12 mouse cellular contexts compared by ENCODE assay signal in the genomic region with DNA sequence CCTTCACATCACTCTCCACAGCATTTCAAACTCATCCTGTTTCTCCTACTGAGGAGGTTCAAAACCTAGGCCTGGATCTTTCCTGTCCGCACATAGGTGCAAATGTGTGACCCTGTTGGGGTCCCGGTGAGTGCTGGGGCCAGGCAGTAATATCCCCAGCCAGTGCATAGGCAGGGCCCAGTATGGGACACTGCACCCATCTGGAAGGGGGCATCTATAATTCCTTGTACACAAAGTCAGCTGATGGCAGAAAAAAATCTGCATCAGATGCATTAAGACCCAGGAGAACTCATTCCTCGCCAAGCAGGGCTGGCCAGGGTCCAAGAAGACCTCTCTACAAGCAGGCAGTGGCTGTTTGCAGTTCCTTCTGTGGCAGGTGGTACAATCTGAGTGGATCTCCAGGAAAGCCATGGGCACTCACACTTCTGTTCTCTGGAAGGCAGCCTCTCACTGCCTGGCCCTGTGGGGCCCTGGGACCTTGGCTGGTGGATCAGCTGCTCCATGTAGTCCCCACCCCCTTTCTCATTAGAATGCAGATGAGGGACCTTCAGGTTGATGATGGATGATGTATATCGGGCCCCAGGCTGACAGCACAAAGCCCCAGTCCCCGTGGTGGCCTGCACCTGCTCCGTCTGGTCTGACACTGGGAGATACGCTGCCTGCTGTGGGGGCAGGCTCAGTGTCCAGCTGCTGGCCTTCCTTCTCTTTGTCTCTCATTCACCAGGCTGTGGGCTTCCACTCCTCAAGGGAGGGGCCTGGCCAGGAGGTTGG. TPM values are rescaled to one million over a fixed set of nuclear protein-coding genes. Genes with fewer than 3 reads are reported as not detected.
DNase-seq lines count a peak whose midpoint lies in the region; ATAC-seq lines count a peak whose summit lies in the region.
"Had no signal": no experiment of that assay in that cellular context is flagged by ENCODE, and none has a peak within 500 bp of the region (broad histone marks: within the 10 kb centered on the region; RNA-seq: fewer than 3 reads in every experiment).

No protein-coding gene starts in this region.

- DNase-seq in cerebellum, postnatal 14 days: peak; percentile 82 to 92
- peak; percentile 63 for DNase-seq in embryo, embryonic 11 days
- peak; percentile 76 for DNase-seq in neural tube, embryonic 11.5 days (ENCODE audit: low spot score)
- DNase-seq in gastrocnemius, adult 8-10 months (ENCODE audit: low spot score in 2 of 2): no peak
- DNase-seq in heart, adult 8-10 months (ENCODE audit: low spot score): no peak
- no peak for DNase-seq in frontal cortex, postnatal 36 days (ENCODE audit: low spot score in 2 of 2)
- DNase-seq: kidney, adult 2 months; liver, embryonic 13.5 days; thymus, postnatal 36 days had no signal

- 0 out of 2 replicates have a peak overlapping the region, but pooled peaks have one; percentile 2 for H3K9ac ChIP-seq in hindbrain, embryonic 13.5 days
- no peak overlapping the region for H3K9ac ChIP-seq in neural tube, embryonic 11.5 days (ENCODE audit: low read length)
- H3K9ac ChIP-seq: liver, embryonic 13.5 days had no signal

- peaks cover 12% of the 10 kb centered on the region for H3K4me1 ChIP-seq in hindbrain, embryonic 13.5 days (replicated peaks)
- H3K4me1 ChIP-seq in neural tube, embryonic 11.5 days (ENCODE audit: control insufficient read depth, insufficient read depth, low read length): no peaks in the 10 kb centered on the region
- H3K4me1 ChIP-seq: liver, embryonic 13.5 days had no signal

- no peaks in the 10 kb centered on the region for H3K36me3 ChIP-seq in hindbrain, embryonic 13.5 days
- H3K36me3 ChIP-seq in neural tube, embryonic 11.5 days (ENCODE audit: control insufficient read depth, insufficient read depth, low read length): no peaks in the 10 kb centered on the region
- H3K36me3 ChIP-seq: liver, embryonic 13.5 days had no signal

- H3K9me3 ChIP-seq in hindbrain, embryonic 13.5 days: no peaks in the 10 kb centered on the region
- H3K9me3 ChIP-seq in neural tube, embryonic 11.5 days (ENCODE audit: control insufficient read depth, low read length): no peaks in the 10 kb centered on the region
- H3K9me3 ChIP-seq: liver, embryonic 13.5 days; megakaryocyte, embryonic 14.5 days had no signal

- ATAC-seq in hindbrain, embryonic 13.5 days (ENCODE audit: low FRiP score): peak; percentile 93
- ATAC-seq in neural tube, embryonic 11.5 days (ENCODE audit: insufficient read depth, low FRiP score, low TSS enrichment): peak; percentile 94

- no peak overlapping the region for H3K4me2 ChIP-seq in hindbrain, embryonic 13.5 days
- no peak overlapping the region; the same call in 1 of the 2 replicates for H3K4me2 ChIP-seq in neural tube, embryonic 11.5 days (ENCODE audit: low read depth)
- H3K4me2 ChIP-seq: heart, embryonic 11.5 days; liver, embryonic 13.5 days had no signal

- H3K27ac ChIP-seq in hindbrain, embryonic 13.5 days: peak overlapping the region; percentile 74
- peak overlapping the region; percentile 71 for H3K27ac ChIP-seq in neural tube, embryonic 11.5 days (ENCODE audit: low read depth, low read length)
- H3K27ac ChIP-seq: liver, embryonic 13.5 days had no signal

- H3K27me3 ChIP-seq in hindbrain, embryonic 13.5 days: no peaks in the 10 kb centered on the region
- H3K27me3 ChIP-seq in neural tube, embryonic 11.5 days (ENCODE audit: control insufficient read depth, insufficient read depth, low read length): no peaks in the 10 kb centered on the region

- WGBS in hindbrain, embryonic 13.5 days: 28% methylated on average over 7 of the region's 7 CpGs
- 43% methylated on average over 7 of the region's 7 CpGs for WGBS in neural tube, embryonic 11.5 days

- no peak overlapping the region for H3K4me3 ChIP-seq in hindbrain, embryonic 13.5 days
- H3K4me3 ChIP-seq in neural tube, embryonic 11.5 days (ENCODE audit: low read depth, low read length): no peak overlapping the region
- H3K4me3 ChIP-seq: liver, embryonic 13.5 days; megakaryocyte, embryonic 14.5 days had no signal

RNA-seq across cellular contexts. Expression of gene Brsk2, which starts 15.2 kb away (rescaled TPM):
- polyA plus RNA-seq in hindbrain, embryonic 13.5 days (2015; fragmentation: Nextera tagmentation; extraction: Ambion mirVana): 22.5 and 24.5 TPM in 2 replicates
- polyA plus RNA-seq in neural tube, embryonic 11.5 days (2014; fragmentation: Nextera tagmentation; extraction: Ambion mirVana): 10.4 and 13.7 TPM in 2 replicates
- under 1 TPM in 1 of 4 experiments, not detected in 3; 0.10 TPM for total RNA-seq in gastrocnemius, adult 8-10 months (2022)
- total RNA-seq in heart, adult 8-10 months (2022): under 1 TPM; 0.16 to 0.43 (median 0.22) TPM

RNA-seq across cellular contexts. Expression of gene Tollip, which starts 16.0 kb away (rescaled TPM):
- polyA plus RNA-seq in hindbrain, embryonic 13.5 days (2015; fragmentation: Nextera tagmentation; extraction: Ambion mirVana): 70.1 and 72.9 TPM in 2 replicates
- polyA plus RNA-seq in neural tube, embryonic 11.5 days (2014; fragmentation: Nextera tagmentation; extraction: Ambion mirVana): 70.1 and 74.9 TPM in 2 replicates
- 10 to 100 TPM; 34.6 to 38.3 (median 34.9) TPM for total RNA-seq in gastrocnemius, adult 8-10 months (2022)
- 10 to 100 TPM; 55.3 to 61.2 (median 57.8) TPM for total RNA-seq in heart, adult 8-10 months (2022)

Comparison
In these comparisons a context has a peak if more than half of its experiments do, and no peak if none do; other contexts are left out.
1. DNase-seq: peak in cerebellum, postnatal 14 days (2 of 2), embryo, embryonic 11 days (single experiment) and neural tube, embryonic 11.5 days (single experiment); none in gastrocnemius, adult 8-10 months (0 of 2), heart, adult 8-10 months (single experiment) and frontal cortex, postnatal 36 days (0 of 2).